Mouse (Mus musculus): ENCODE data around the gene Slc5a10. TPM values are rescaled to one million over a fixed set of nuclear protein-coding genes. Genes with fewer than 3 reads are reported as not detected.

The Slc5a10 gene
- polyA plus RNA-seq, 1 experiment from 2014 or later = not detected

DNA sequence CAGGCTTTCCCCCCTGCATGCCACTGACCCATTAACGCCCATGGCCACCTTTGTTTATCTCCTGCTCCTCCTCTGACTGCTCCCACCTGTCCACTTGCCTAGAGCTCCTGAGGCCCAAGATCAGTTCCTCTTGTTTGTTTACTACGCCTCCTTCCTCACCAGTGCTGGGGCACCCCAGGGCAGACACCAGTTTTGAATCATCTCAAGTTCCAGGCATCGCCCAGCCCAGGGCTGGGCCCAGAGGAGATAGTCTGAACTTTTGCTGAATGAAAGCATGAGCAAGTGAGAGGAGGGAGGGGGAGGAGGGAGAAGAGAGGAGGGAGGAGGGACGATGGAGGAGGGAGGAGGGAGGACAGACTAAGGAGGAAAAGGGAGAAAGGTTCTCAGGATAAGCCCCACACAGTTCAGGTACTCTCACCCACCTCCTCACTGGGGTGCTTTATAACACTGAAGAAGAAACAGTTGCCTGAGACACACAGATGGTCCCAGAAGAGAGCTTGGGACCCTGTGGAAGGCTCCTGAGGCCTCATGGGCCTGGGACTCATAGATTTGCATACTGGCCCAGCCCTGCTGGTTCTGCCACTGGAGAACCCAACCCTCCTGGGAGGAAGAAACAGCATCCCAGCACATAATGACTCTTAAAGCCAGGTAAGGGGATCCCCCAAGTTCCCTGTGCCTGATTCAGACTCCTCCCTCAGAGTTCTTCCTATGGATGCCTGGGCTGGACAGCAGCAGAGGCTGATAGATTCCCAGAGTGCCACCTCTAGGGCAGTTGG lies 41.3 kb downstream of the Slc5a10 start:
- Histone ChIP-seq H3K9ac (no peak overlapping the region), H3K4me3 (replicated peaks) (no peak overlapping the region), H3K4me1 (replicated peaks) (peaks cover 16% of the 10 kb centered on the region), H3K4me2 (no peak overlapping the region), H3K27me3 (peaks cover 46% of the 10 kb centered on the region), H3K36me3 (no peaks in the 10 kb centered on the region), H3K27ac (no peak overlapping the region), H3K9me3 (replicated peaks) (no peaks in the 10 kb centered on the region)
- ATAC-seq (ENCODE audit: low read depth) (no peak), DNase-seq (no peak)
- WGBS (ENCODE audit: insufficient replicate concordance) = 53% methylated on average over 4 of the region's 4 CpGs

DNA sequence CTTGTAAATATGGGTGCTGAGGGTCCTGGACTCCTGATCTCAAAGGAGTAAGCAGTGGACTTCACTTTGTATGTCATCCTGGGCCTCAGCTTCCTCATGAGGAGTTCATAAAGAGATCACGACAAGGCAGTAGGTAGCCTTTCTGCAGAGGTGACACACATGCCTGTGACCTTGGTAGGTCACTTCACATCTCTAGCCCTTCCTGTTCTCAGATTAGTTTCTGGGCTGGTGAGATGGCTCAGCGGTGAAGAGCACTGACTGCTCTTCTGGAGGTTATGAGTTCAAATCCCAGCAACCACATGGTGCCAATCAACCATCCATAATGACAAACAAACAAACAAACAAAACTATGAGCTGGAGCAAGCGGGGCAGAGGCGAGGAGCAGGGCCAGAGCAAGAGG lies 42.9 kb downstream of the Slc5a10 start:
- 60% methylated on average over 4 of the region's 4 CpGs for WGBS (ENCODE audit: insufficient replicate concordance)
- Histone ChIP-seq H3K4me2 (no peak overlapping the region), H3K4me3 (replicated peaks) (no peak overlapping the region), H3K9me3 (replicated peaks) (no peaks in the 10 kb centered on the region), H3K36me3 (no peaks in the 10 kb centered on the region), H3K27ac (no peak overlapping the region), H3K27me3 (peaks cover 52% of the 10 kb centered on the region), H3K9ac (no peak overlapping the region), H3K4me1 (replicated peaks) (peaks cover 5% of the 10 kb centered on the region)
- no peak for ATAC-seq (ENCODE audit: low read depth)
- no peak for DNase-seq

DNA sequence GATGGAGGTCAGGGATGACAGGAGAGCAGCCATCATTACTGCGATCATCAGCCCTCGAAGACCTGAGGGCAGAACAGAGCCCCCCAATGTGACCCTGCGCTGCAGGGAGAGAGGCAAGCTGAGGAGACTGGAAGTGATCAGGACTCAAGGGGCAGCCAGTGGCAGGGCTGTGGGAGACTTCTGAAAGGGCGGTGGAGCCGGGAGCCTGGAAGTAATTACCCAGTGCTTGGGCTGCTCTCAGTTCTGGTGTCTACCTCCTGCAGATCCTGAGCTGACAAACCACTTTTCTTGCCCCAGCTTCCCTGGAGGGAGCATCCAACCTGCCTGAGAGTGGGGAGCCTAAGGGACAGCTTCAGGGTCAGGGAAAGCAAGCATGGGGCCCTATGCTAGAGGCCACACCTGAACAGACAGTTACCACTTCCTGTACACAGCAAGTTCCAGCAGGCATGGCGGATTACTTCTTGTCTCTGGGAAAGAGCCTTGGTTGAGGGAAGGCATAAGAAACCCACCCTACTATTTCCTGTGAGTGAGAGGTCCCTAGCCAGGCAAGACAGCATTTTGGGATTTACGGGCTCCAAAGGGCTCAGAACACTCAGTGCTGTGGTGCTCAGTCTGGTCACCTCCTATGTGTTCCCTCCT lies 44.3 kb downstream of the Slc5a10 start:
- Histone ChIP-seq H3K4me2 (no peak overlapping the region), H3K4me3 (replicated peaks) (no peak overlapping the region), H3K27ac (no peak overlapping the region), H3K36me3 (no peaks in the 10 kb centered on the region), H3K27me3 (peaks cover 49% of the 10 kb centered on the region), H3K9me3 (replicated peaks) (no peaks in the 10 kb centered on the region), H3K4me1 (replicated peaks) (peaks cover 7% of the 10 kb centered on the region), H3K9ac (no peak overlapping the region)
- WGBS (ENCODE audit: insufficient replicate concordance) = 66% methylated on average over 7 of the region's 7 CpGs
- ATAC-seq (ENCODE audit: low read depth) (no peak), DNase-seq (no peak)

DNA sequence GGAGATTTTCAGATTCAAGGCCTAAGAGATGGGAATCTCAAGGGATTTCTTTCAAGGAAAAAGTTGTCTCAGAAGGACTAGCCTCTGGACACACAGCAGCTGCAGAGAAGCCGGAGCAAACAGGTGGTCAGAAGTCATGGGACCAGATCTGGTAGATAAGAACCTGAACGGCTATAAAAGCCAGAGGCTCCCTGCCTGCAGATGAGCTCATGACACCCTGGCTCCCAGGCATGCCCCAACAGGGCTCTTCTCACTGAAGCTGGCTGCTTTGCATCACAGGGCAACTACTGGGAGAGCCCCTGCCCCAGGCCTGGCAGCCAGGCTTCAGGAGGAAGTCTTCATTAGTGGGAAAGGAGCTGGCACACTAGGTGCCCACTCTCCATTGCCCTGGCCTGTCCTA lies 45.3 kb downstream of the Slc5a10 start:
- Histone ChIP-seq H3K36me3 (no peaks in the 10 kb centered on the region), H3K9ac (no peak overlapping the region), H3K4me2 (no peak overlapping the region), H3K27me3 (peaks cover 46% of the 10 kb centered on the region), H3K4me1 (replicated peaks) (peaks cover 7% of the 10 kb centered on the region), H3K27ac (no peak overlapping the region), H3K4me3 (replicated peaks) (no peak overlapping the region), H3K9me3 (replicated peaks) (no peaks in the 10 kb centered on the region)
- 42% methylated on average over 2 of the region's 2 CpGs for WGBS (ENCODE audit: insufficient replicate concordance)
- ATAC-seq (ENCODE audit: low read depth) (no peak), DNase-seq (no peak)

DNA sequence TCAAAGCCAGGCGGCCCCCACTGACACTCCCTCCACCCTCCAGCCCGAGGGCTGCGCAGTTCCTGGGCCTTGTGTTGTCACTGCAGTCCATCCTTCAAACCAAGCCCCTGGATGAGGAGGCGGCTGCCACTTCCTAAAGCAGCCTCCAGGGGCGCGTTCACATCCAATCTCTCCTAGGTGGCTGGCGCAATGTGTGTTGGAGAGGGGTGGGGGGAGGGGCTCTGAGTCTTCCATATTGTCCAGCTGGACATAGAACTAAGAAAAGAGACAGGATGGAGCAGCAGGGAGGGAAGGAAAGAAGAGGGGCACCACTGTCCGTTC lies 45.8 kb downstream of the Slc5a10 start:
- DNase-seq (no peak), ATAC-seq (ENCODE audit: low read depth) (no peak)
- Histone ChIP-seq H3K9me3 (replicated peaks) (no peaks in the 10 kb centered on the region), H3K4me2 (no peak overlapping the region), H3K36me3 (no peaks in the 10 kb centered on the region), H3K27ac (no peak overlapping the region), H3K9ac (no peak overlapping the region), H3K4me3 (replicated peaks) (no peak overlapping the region), H3K27me3 (peaks cover 41% of the 10 kb centered on the region), H3K4me1 (replicated peaks) (peaks cover 7% of the 10 kb centered on the region)
- 11% methylated on average over 8 of the region's 8 CpGs for WGBS (ENCODE audit: insufficient replicate concordance)

DNA sequence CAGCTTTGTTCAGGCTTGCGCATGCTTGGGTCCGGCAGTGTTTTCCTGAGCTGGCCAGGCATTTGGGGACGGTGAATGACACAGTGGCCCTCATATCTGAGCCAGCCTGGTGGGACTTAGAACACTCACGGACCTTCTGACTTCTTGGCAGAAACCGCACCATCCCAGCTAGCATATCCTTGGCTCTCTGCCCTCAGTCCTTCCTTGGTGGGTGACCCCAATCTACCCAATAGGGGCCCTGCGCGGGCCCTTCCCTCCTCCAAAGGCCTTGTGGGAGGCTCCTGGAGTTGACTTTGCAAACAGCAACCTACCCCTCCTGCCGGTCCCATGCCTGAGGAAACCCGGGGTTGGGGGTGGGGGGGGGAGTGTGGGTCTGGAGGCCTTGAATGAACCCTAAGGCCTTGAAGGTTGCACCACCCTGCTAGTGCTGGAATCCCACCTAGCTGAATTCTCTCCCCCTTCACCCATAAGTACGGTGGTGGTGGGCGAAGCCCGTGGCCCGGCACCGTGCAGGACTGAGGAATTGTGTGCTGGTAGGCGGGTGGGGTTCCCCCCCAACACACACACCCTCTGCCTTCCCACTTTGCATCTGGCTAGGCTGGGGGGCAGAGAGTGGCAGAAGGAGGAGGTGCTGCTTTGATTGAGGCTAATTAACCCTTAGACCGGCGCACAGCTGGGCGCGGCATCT lies 46.3 kb downstream of the Slc5a10 start:
- Histone ChIP-seq H3K27ac (no peak overlapping the region), H3K4me2 (no peak overlapping the region), H3K9ac (no peak overlapping the region), H3K36me3 (no peaks in the 10 kb centered on the region), H3K4me3 (replicated peaks) (no peak overlapping the region), H3K27me3 (peaks cover 36% of the 10 kb centered on the region), H3K9me3 (replicated peaks) (no peaks in the 10 kb centered on the region), H3K4me1 (replicated peaks) (peaks cover 7% of the 10 kb centered on the region)
- ATAC-seq (ENCODE audit: low read depth) (no peak), DNase-seq (no peak)
- 43% methylated on average over 19 of the region's 19 CpGs for WGBS (ENCODE audit: insufficient replicate concordance)

DNA sequence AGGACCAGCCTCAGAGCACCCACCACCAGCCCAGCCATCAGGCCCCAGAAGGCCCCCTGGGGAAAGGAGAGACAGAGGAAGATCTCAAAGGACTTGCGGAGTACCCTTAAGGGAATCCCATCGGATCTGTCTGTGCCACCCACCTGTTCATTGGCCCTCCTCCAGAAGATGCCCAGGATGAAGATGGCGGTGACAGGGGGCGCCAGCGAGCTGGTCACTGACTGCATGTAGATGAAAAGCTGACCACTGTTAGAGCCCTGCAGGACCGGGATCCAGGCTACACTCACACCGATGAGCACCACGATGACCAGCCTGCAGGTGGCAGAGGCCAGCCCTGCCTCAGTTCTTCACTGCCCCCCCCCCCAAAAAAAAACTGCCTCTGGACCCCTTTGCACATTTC lies 46.9 kb downstream of the Slc5a10 start:
- DNase-seq (no peak), ATAC-seq (ENCODE audit: low read depth) (no peak)
- WGBS (ENCODE audit: insufficient replicate concordance) = 39% methylated on average over 8 of the region's 8 CpGs
- H3K27me3 ChIP-seq = peaks cover 32% of the 10 kb centered on the region
- peaks cover 7% of the 10 kb centered on the region for H3K4me1 ChIP-seq (replicated peaks)
- no peaks in the 10 kb centered on the region for H3K9me3 ChIP-seq (replicated peaks)
- H3K4me2 ChIP-seq = no peak overlapping the region
- no peak overlapping the region for H3K4me3 ChIP-seq (replicated peaks)
- H3K9ac ChIP-seq = no peak overlapping the region
- no peak overlapping the region for H3K27ac ChIP-seq
- no peaks in the 10 kb centered on the region for H3K36me3 ChIP-seq

DNA sequence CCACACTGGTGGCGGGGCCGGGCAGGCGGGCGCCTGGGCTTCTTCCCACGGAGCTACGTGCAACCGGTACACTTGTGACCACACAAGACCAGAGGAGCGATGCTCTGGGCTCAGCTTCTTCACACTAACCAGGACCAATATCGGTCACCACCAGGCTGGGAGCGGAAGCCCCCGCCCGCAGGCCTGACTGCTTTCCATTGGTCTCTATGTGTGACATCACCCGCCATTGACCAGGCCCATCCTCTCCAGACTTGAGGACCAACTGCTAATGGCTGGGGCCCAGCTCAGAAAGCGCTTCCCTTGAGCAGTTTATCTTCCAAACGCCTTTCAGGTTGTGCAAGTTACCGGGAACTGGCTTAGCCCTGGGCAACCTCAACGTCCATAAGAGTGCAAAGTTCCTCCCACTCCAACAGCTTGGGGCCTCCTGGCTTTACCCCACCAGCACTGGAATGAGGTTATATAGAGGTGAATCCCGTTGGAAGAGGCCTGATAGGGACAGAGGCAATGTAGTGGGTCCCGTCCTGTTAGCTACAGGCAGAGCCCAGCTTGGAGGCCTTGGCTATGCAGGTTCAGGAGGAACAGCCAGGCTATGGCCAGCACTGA lies 48.7 kb downstream of the Slc5a10 start:
- no peak for DNase-seq
- H3K9ac ChIP-seq = no peak overlapping the region
- no peaks in the 10 kb centered on the region for H3K9me3 ChIP-seq (replicated peaks)
- no peak overlapping the region for H3K27ac ChIP-seq
- no peak for ATAC-seq (ENCODE audit: low read depth)
- H3K36me3 ChIP-seq = no peaks in the 10 kb centered on the region
- H3K4me2 ChIP-seq = no peak overlapping the region
- 63% methylated on average over 19 of the region's 19 CpGs for WGBS (ENCODE audit: insufficient replicate concordance)
- H3K4me3 ChIP-seq (replicated peaks) = no peak overlapping the region
- peaks cover 28% of the 10 kb centered on the region for H3K27me3 ChIP-seq
- H3K4me1 ChIP-seq (replicated peaks) = peaks cover 12% of the 10 kb centered on the region

DNA sequence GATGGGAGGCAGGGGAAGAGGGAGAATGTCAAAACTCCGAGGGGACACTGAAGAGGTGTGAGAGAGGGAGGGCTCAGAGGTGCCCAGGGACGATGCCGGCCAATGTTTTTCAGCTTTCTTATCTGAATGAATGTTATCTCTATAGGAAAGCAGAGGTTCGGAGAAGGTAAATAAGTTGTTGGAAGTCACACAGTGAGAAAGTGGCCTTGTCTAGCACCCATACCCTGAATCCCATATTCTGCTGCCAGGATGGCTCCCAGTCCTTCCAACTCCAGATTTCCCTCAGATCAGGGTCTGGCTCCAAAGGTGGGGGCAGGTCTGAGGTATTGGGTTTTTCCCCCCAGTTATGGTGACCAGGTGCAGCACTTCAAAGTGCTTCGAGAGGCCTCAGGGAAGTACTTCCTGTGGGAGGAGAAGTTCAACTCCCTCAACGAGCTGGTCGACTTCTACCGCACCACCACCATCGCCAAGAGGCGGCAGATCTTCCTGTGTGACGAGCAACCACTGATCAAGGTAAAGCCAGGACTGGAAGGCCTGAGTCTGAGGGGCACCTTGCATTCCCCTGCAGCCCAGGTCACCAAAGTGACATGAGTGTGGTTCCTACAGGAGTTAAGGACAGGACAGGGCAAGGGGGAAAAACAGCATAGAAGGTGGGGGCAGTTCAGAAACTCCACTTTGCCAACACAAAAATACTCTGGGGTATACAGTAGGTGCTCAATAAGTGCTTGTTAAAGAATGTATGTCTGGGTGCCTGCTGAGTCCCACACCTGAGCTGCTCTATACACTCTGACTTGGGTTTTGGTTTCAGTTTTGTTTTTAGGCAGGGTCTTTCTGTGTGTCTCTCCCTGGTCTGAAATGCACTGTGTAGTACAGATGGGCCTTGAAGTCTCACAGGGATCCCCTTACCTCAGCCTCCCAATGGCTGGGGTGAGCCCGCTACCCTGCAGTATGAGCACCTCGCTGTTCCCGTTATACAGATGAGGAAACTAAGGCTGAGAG lies 50.8 kb downstream of the Slc5a10 start:
- H3K4me1 ChIP-seq (replicated peaks) = peaks cover 13% of the 10 kb centered on the region
- ATAC-seq (ENCODE audit: low read depth) = no peak
- H3K4me3 ChIP-seq (replicated peaks) = no peak overlapping the region
- H3K27me3 ChIP-seq = peaks cover 15% of the 10 kb centered on the region
- H3K27ac ChIP-seq = no peak overlapping the region
- no peaks in the 10 kb centered on the region for H3K36me3 ChIP-seq
- no peak overlapping the region for H3K4me2 ChIP-seq
- DNase-seq = no peak
- WGBS (ENCODE audit: insufficient replicate concordance) = 56% methylated on average over 14 of the region's 14 CpGs
- no peaks in the 10 kb centered on the region for H3K9me3 ChIP-seq (replicated peaks)
- H3K9ac ChIP-seq = no peak overlapping the region

DNA sequence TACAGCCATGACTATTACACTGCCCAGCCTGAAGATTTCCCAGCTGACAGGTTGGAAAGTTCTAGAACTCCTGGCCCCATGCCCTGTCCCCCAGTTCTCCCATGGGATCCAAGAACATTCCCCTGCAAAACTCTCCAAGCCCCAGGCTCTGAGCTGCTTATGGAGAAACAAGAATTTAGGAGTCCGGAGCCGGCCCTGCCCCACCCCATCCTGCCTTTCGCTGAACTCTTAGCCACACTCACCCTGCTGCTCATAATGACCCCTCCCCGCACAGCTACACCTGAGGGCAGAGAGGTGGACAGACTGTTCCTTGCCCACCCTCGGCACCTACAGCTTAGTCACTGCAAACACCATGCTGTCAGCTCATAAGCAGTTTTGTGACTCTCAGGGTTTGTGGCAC lies 52.8 kb downstream of the Slc5a10 start:
- Histone ChIP-seq H3K36me3 (no peaks in the 10 kb centered on the region), H3K4me3 (replicated peaks) (no peak overlapping the region), H3K4me1 (replicated peaks) (peaks cover 9% of the 10 kb centered on the region; the same call in 1 of the 2 replicates), H3K9ac (no peak overlapping the region), H3K9me3 (replicated peaks) (no peaks in the 10 kb centered on the region), H3K27me3 (peaks cover 1% of the 10 kb centered on the region; the same call in 1 of the 2 replicates), H3K27ac (no peak overlapping the region), H3K4me2 (no peak overlapping the region)
- ATAC-seq (ENCODE audit: low read depth) = no peak
- 79% methylated on average over 5 of the region's 5 CpGs for WGBS (ENCODE audit: insufficient replicate concordance)
- no peak for DNase-seq

Measured in liver, embryonic 13.5 days (tissue).